Mouse (Mus musculus) liver, adult 2 months (tissue): ENCODE data around the gene Ints6. TPM values are rescaled to one million over a fixed set of nuclear protein-coding genes. Genes with fewer than 3 reads are reported as not detected.

ENCODE experiments used
- DNase-seq: peaks from one replicate; pipeline ENCODE4 v3.0.0-alpha.2; 2011; ENCODE audit warnings: low read depth, low spot score; ENCODE audit errors: extremely low read depth
- H3K27ac ChIP-seq: fragments of 200-500 bp; replicated peaks from 2 replicates; pipeline ENCODE4 v1.5.1; 2012; ENCODE audit warnings: low read depth, mild to moderate bottlenecking, control low read depth, inconsistent platforms, low read length; ENCODE audit not compliant: insufficient read depth
- H3K27me3 ChIP-seq: fragments of 200-500 bp; 2 replicates; pipeline ENCODE4 v1.6.1; 2012; ENCODE audit warnings: mild to moderate bottlenecking, moderate library complexity, low read length, inconsistent platforms; ENCODE audit not compliant: control insufficient read depth, insufficient read depth
- H3K36me3 ChIP-seq: fragments of 200-500 bp; 2 replicates; pipeline ENCODE4 v1.6.1; 2012; ENCODE audit warnings: low read length, inconsistent platforms; ENCODE audit not compliant: control insufficient read depth, insufficient read depth
- H3K4me1 ChIP-seq: fragments of 200-500 bp; 2 replicates; pipeline ENCODE4 v1.6.1; 2011; ENCODE audit warnings: low read length; ENCODE audit not compliant: control insufficient read depth, insufficient read depth
- H3K4me3 ChIP-seq: fragments of 200-500 bp; 2 replicates; pipeline ENCODE4 v1.5.1; 2011; ENCODE audit warnings: low read depth, mild to moderate bottlenecking, control low read depth, low read length, moderate library complexity; ENCODE audit not compliant: insufficient read depth
- H3K79me2 ChIP-seq: fragments of 200-500 bp; 2 replicates; pipeline ENCODE4 v1.6.1; 2012; ENCODE audit warnings: inconsistent platforms, mild to moderate bottlenecking, low read length, moderate library complexity; ENCODE audit not compliant: control insufficient read depth, insufficient read depth
- H3K9ac ChIP-seq: fragments of 200-500 bp; 2 replicates; pipeline ENCODE4 v1.6.1; 2012; ENCODE audit warnings: low read depth, mild to moderate bottlenecking, control low read depth, inconsistent platforms, low read length
- CTCF ChIP-seq: fragments of 200-500 bp; IDR thresholded peaks from 2 replicates; pipeline ENCODE4 v1.5.1; 2011; ENCODE audit warnings: low read depth, low read length, control low read depth
- POLR2A ChIP-seq: fragments of 200-500 bp; IDR thresholded peaks from 2 replicates; pipeline ENCODE4 v1.6.1; 2011; ENCODE audit warnings: low read length, control low read depth; ENCODE audit not compliant: insufficient read depth; ENCODE audit errors: extremely low read depth
- WGBS: fragments of 180-500 bp; shearing (Covaris S2); methylation state at CpG from one replicate; pipeline ENCODE4 v1.1.7; 2018; 5-methylcytosine and 5-hydroxymethylcytosine counted together
- polyA plus RNA-seq: library from polyadenylated mRNA; depleted of rRNA; stranded (reverse); fragments of >200 nt; gene quantifications from 2 replicates; pipeline ENCODE4 v1.2.3, GENCODE M21; 2012
- total RNA-seq: library from RNA; depleted of rRNA; stranded (reverse); fragments of >200 nt; gene quantifications from 2 replicates; pipeline ENCODE4 v1.2.3, GENCODE M21; 2014

The Ints6 gene
- total and polyA plus RNA-seq, 2 experiments = 3.4 to 17.4 TPM

DNA sequence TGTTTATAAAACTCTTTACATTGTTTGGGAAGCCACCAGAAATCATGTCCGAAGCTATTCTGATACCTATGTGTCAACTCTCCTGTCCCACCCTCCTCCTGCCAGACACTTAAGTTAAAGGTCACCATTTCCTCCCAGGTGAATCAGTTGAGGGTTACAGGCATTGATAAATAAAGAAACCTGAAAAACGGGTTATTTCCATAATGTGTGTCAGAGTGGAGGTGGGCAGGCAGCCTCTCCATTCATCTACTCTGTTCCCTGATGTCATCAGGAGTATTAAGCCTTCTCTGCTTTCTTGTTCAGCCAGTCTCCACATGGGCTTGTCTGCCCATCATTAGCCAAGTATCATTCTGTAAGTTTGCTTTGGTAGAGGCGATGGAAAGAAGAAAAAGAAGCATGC lies 14.1 kb upstream of the Ints6 start:
- no peak overlapping the region for H3K9ac ChIP-seq
- H3K79me2 ChIP-seq = no peaks in the 10 kb centered on the region
- no peaks in the 10 kb centered on the region for H3K36me3 ChIP-seq
- H3K27me3 ChIP-seq = no peaks in the 10 kb centered on the region
- H3K4me1 ChIP-seq = peaks cover 4% of the 10 kb centered on the region
- DNase-seq = no peak
- H3K4me3 ChIP-seq = no peak overlapping the region
- no peak overlapping the region for H3K27ac ChIP-seq
- no peak for TF ChIP-seq POLR2A
- TF ChIP-seq CTCF = no peak
- WGBS = 82% methylated on average over 3 of the region's 3 CpGs

DNA sequence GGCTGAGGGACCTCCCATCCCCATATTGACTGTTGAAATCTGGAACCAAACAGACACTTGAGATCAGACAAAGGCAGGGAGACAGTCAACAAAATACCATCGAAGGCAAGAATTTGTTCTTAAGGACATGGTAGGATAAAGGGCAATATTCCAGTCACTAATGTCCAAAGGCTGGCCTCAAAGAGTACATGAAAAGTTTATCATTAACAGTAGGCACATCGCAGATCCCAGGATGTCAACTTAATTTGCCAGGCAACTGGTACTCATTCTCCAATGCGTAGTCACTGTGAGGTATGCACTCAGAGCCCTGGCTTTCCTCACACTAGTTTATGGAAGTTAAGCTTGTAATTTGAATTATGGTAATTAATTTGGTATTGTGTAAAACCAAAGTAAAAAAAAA lies 13.3 kb upstream of the Ints6 start:
- H3K27ac ChIP-seq = no peak overlapping the region
- no peak for TF ChIP-seq CTCF
- no peak for TF ChIP-seq POLR2A
- H3K36me3 ChIP-seq = no peaks in the 10 kb centered on the region
- H3K79me2 ChIP-seq = no peaks in the 10 kb centered on the region
- H3K27me3 ChIP-seq = no peaks in the 10 kb centered on the region
- H3K4me1 ChIP-seq = peaks cover 4% of the 10 kb centered on the region
- no peak overlapping the region for H3K4me3 ChIP-seq
- no peak overlapping the region for H3K9ac ChIP-seq
- peak; percentile 81 for DNase-seq
- 26% methylated on average over 3 of the region's 3 CpGs for WGBS

DNA sequence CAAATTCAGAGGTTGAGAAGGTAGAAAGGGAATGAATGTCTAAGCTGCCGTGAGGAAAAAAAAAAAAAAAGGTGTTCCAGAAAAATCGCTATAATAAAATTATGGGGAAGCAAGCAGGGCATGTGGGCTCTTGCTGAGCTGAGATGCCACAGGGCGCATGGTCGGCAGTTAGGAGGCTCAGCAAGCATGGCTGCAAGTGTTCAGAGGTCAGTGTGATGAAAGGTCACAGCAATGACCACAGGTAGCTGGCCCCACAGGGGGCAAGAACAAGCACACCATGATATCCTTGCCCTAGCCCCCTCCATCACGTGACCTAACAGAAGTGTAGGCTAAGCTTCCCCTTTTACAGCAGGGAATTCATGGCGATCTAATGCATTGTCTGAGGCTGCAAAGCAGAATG lies 12.8 kb upstream of the Ints6 start:
- WGBS = 77% methylated on average over 6 of the region's 6 CpGs
- TF ChIP-seq CTCF (no peak), POLR2A (no peak)
- no peaks in the 10 kb centered on the region for H3K36me3 ChIP-seq
- no peak overlapping the region for H3K9ac ChIP-seq
- no peaks in the 10 kb centered on the region for H3K27me3 ChIP-seq
- no peaks in the 10 kb centered on the region for H3K79me2 ChIP-seq
- H3K4me1 ChIP-seq = peaks cover 4% of the 10 kb centered on the region
- H3K4me3 ChIP-seq = no peak overlapping the region
- no peak overlapping the region for H3K27ac ChIP-seq
- no peak for DNase-seq

DNA sequence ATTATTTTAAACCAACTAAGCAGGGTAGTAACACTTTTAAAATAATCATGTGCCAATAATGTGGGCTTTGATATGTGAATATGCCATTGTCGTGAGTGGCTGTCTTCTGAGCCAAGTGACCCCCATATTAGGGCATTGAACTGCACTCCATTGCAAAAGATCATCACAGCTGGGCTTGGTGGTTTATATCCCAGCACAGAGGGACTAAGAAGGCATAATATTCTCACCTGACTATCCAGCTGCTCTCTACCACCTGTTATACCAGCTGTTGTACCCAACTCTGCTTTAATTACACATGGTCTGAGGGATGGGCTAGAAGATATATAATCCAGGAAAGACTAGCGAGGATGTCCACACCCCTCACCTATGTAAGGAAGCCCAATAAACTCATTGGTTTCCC lies 4.4 kb upstream of the Ints6 start:
- H3K9ac ChIP-seq = no peak overlapping the region
- no peak for DNase-seq
- no peaks in the 10 kb centered on the region for H3K36me3 ChIP-seq
- no peaks in the 10 kb centered on the region for H3K27me3 ChIP-seq
- no peaks in the 10 kb centered on the region for H3K4me1 ChIP-seq
- WGBS = 73% methylated on average over 2 of the region's 2 CpGs
- no peak overlapping the region for H3K27ac ChIP-seq
- TF ChIP-seq CTCF = no peak
- TF ChIP-seq POLR2A = no peak
- no peak overlapping the region for H3K4me3 ChIP-seq
- peaks cover 1% of the 10 kb centered on the region; the same call in 1 of the 2 replicates for H3K79me2 ChIP-seq

DNA sequence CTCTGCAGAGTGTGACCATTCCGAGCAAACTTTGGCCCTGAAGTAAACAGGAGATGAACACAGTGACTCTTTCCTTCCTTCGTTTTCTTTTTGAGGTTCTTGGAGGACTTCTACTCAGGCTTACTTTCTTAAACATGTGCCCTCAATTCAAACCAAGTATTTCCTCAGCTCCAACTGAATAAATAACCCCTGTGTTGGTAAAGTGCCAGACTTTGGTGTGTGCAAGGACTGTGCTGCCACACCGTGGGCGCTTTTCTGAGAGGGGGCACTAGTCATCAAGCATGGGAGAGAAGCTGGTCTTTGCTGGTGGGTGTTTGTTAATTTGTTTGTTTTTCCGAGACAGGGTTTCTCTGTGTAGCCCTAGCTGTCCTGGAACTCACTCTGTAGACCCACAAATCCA lies 3.4 kb upstream of the Ints6 start:
- TF ChIP-seq CTCF (no peak; the same call in 1 of the 2 replicates), POLR2A (no peak)
- Histone ChIP-seq H3K79me2 (peaks cover 5% of the 10 kb centered on the region; the same call in 1 of the 2 replicates), H3K36me3 (no peaks in the 10 kb centered on the region), H3K9ac (no peak overlapping the region), H3K27me3 (no peaks in the 10 kb centered on the region), H3K27ac (no peak overlapping the region), H3K4me3 (no peak overlapping the region), H3K4me1 (no peaks in the 10 kb centered on the region)
- 75% methylated on average over 5 of the region's 5 CpGs for WGBS
- DNase-seq = no peak

DNA sequence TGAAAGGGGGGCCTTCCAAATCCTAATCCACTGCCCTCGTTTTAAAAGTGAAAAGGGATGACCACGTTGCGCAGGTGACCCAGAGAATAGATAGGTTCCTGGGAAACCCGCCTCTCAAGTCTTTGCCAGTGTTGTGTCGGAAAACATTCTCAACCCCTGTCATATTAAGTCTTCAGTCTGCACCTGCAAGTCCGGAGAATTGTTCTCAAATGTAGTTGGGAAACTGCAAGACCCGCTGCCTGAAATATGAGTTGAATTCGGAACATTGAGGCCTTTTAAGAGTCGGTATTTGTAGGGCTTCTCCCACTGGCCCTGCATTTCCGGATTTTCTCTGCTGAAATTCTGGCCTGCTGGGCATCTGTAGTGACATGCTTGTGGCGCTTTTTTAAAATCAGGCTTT lies 974 bp upstream of the Ints6 start:
- 1% methylated on average over 11 of the region's 11 CpGs for WGBS
- TF ChIP-seq POLR2A = no peak
- no peak for TF ChIP-seq CTCF
- Histone ChIP-seq H3K9ac (peak overlapping the region; percentile 86), H3K27me3 (no peaks in the 10 kb centered on the region), H3K4me3 (peak overlapping the region; percentile 73), H3K36me3 (peaks cover 11% of the 10 kb centered on the region), H3K79me2 (peaks cover 5% of the 10 kb centered on the region; the same call in 1 of the 2 replicates), H3K27ac (peak overlapping the region; percentile 94), H3K4me1 (no peaks in the 10 kb centered on the region; the same call in 1 of the 2 replicates)
- peak; percentile 61 for DNase-seq
